Mouse (Mus musculus) MEL (cell line): ENCODE measurements around the gene Galnt17.

Experiments used
- CTCF ChIP-seq, 3 experiments: IDR thresholded peaks in 2 of 3; conservative IDR thresholded peaks in 1 of 3; 2 replicates each; pipeline ENCODE4 v1.5.1; 2011 to 2012; ENCODE audit warnings: low read length in 3 of 3, low read depth in 2 of 3, mild to moderate bottlenecking in 2 of 3, improper control_type of control experiment in 1 of 3, inconsistent platforms in 1 of 3, mixed read lengths in 1 of 3, moderate library complexity in 1 of 3; ENCODE audit not compliant: control insufficient read depth in 1 of 3, insufficient read depth in 1 of 3, poor library complexity in 1 of 3, severe bottlenecking in 1 of 3
- GATA1 ChIP-seq: IDR thresholded peaks from 2 replicates; pipeline ENCODE4 v1.6.1; 2011; ENCODE audit warnings: low read depth, low read length, improper control_type of control experiment
- JUND ChIP-seq: IDR thresholded peaks from 2 replicates; pipeline ENCODE4 v1.6.1; 2011; ENCODE audit warnings: low read depth, mild to moderate bottlenecking, improper control_type of control experiment, low read length
- MYB ChIP-seq: IDR thresholded peaks from 2 replicates; pipeline ENCODE4 v1.6.1; 2011; ENCODE audit warnings: mild to moderate bottlenecking, low read depth, low read length, improper control_type of control experiment
- POLR2A ChIP-seq, 2 experiments: IDR thresholded peaks; 2 replicates each; pipeline ENCODE4 v1.6.1; 2011 to 2012; ENCODE audit warnings: low read length in 2 of 2, mild to moderate bottlenecking in 2 of 2, control low read depth in 1 of 2, improper control_type of control experiment in 1 of 2, low read depth in 1 of 2, moderate library complexity in 1 of 2; ENCODE audit not compliant: control insufficient read depth in 1 of 2, insufficient read depth in 1 of 2, poor library complexity in 1 of 2
- POLR2AphosphoS5 ChIP-seq: IDR thresholded peaks from 2 replicates; pipeline ENCODE4 v1.6.1; 2012; ENCODE audit warnings: low read depth, borderline replicate concordance, mild to moderate bottlenecking, inconsistent platforms, low read length, moderate library complexity, mixed read lengths
- RAD21 ChIP-seq: IDR thresholded peaks from 2 replicates; pipeline ENCODE4 v1.6.1; 2011; ENCODE audit warnings: mild to moderate bottlenecking, low read depth, low read length, improper control_type of control experiment
- RCOR1 ChIP-seq: IDR thresholded peaks from 2 replicates; pipeline ENCODE4 v1.6.1; 2012; ENCODE audit warnings: low read depth, mild to moderate bottlenecking, inconsistent platforms, low read length, improper control_type of control experiment
- UBTF ChIP-seq: IDR thresholded peaks from 2 replicates; pipeline ENCODE4 v1.6.1; 2012; ENCODE audit warnings: low read depth, mild to moderate bottlenecking, inconsistent platforms, low read length, improper control_type of control experiment, moderate library complexity, borderline replicate concordance; ENCODE audit not compliant: insufficient read depth
- USF2 ChIP-seq, 2 experiments: IDR thresholded peaks; 2 replicates each; pipeline ENCODE4 v1.6.1; 2011 to 2012; ENCODE audit warnings: improper control_type of control experiment in 2 of 2, low read length in 2 of 2, borderline replicate concordance in 1 of 2, inconsistent platforms in 1 of 2, low read depth in 1 of 2, mild to moderate bottlenecking in 1 of 2; ENCODE audit not compliant: insufficient read depth in 1 of 2

DNA sequence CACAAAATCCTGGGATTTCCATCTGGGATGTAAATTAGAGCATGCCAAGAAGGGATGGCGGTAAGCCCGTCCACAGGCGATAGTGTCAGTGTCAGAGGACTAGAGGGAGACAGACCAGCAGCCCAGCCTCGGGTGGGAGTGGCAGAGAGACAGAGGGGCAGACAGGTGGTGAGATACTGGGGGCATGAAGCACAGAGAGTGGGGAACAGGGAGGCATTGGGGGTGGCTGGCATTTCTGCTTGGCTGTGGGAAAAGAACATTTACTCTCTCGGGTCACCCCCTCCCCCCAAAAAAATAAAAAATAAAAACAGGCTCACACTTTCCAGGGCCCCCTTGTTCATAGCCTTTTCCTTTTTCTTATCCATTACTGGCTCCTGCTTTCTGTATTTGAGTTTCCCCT is 287.4 kb downstream of the Galnt17 start:
- no peak for TF ChIP-seq POLR2AphosphoS5
- no peak for TF ChIP-seq POLR2A (IDR thresholded peaks at IDR 0.05; ENCODE audit: control insufficient read depth in 1 of 2, insufficient read depth in 1 of 2, low read depth in 1 of 2, low read length in 2 of 2, poor library complexity in 1 of 2)
- no peak for TF ChIP-seq CTCF (IDR thresholded peaks at IDR 0.05 in 2 of 3, conservative IDR thresholded peaks at IDR 0.05 in 1 of 3; ENCODE audit: control insufficient read depth in 1 of 3, insufficient read depth in 1 of 3, low read depth in 2 of 3, low read length in 3 of 3, poor library complexity in 1 of 3, severe bottlenecking in 1 of 3)
- TF ChIP-seq RAD21 = no peak
- no peak for TF ChIP-seq MYB
- no peak for TF ChIP-seq RCOR1
- TF ChIP-seq UBTF = no peak
- TF ChIP-seq USF2 (IDR thresholded peaks at IDR 0.05; ENCODE audit: borderline replicate concordance in 1 of 2, insufficient read depth in 1 of 2, low read depth in 1 of 2, low read length in 2 of 2) = no peak
- no peak for TF ChIP-seq GATA1
- TF ChIP-seq JUND = no peak
